Mouse (Mus musculus): Measurements from ENCODE around the gene Cabp2. TPM values are rescaled to one million over a fixed set of nuclear protein-coding genes. Genes with fewer than 3 reads are reported as not detected.

Cabp2 gene
- polyA plus RNA-seq, 1 experiment from 2014 or later = not detected

DNA sequence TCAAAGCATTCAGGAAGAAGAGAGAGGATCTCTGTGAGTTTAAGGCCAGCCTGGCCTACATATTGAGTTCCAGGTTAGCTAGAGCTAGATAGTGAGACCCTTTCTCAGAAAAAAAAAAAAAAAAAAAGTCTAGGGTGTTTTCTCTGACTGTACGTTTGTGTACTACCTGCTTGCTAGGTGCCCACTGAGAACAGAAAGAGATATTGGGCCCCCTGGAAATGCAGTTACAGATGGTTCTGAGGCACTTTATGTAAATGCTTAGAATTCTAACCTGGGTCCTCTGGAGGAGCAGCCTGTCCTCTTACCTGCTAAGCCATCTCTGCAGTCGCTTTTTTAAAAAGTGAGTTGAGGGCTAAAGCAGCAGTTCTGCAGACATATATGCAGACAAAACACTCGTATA is 14.4 kb downstream of the Cabp2 start:
- Histone ChIP-seq H3K27ac (ENCODE audit: poor library complexity, severe bottlenecking) (no peak overlapping the region), H3K4me3 (no peak overlapping the region), H3K36me3 (no peaks in the 10 kb centered on the region), H3K9ac (no peak overlapping the region), H3K27me3 (replicated peaks) (peaks cover 14% of the 10 kb centered on the region), H3K4me2 (no peak overlapping the region), H3K9me3 (replicated peaks) (no peaks in the 10 kb centered on the region), H3K4me1 (replicated peaks) (peaks cover 36% of the 10 kb centered on the region)
- WGBS = 68% methylated on average over 3 of the region's 3 CpGs
- ATAC-seq (ENCODE audit: insufficient number of reproducible peaks, low FRiP score) = no peak

DNA sequence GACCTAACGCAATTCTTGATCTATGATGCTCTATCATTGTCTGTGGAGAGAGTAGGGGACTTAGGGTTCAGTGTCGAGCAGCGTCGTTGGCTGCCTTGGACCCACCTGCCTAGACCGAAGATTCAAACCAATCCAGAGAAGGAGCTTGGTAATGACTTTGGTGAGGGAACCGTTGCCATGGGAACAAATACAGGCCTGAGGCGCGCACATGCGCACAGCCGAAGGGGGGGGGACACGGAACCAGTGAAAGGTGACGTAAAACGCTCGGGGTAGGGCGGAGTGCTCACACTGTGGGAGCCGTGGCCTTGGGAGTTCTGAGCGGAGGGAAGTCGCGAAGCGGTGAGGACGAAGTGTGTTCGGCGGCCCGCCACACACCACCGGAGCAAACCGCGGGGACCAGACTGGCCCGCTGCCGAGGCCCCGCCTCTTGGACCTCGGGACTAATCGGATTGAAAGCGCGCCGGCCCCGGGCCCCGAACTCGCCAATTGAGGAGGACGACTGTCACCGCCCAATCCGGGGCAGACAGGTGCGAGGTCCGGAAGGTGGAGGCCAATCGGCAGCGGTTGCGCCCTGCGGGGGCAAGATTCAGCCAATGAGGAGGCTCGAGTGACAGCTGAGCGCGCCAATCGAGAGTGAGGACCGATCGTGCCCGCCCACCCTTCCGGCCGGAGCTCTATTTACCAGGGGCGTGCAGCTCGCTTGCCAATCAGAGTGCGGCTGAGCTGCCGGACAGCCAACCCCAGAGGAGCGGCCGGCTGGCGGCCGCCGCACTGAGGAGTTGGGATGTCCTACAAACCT is 15.5 kb downstream of the Cabp2 start, which contains the start of gene Cdk2ap2:
Gene Cdk2ap2 (plus strand): TSS at position 541 of the 799 bp plus-strand sequence.
- Histone ChIP-seq H3K27me3 (replicated peaks) (peaks cover 25% of the 10 kb centered on the region), H3K4me3 (peak within 1 kb of the TSS; percentile 69), H3K4me1 (replicated peaks) (peaks cover 41% of the 10 kb centered on the region), H3K4me2 (peak within 1 kb of the TSS; percentile 74), H3K9me3 (replicated peaks) (no peaks in the 10 kb centered on the region), H3K36me3 (no peaks in the 10 kb centered on the region), H3K27ac (ENCODE audit: poor library complexity, severe bottlenecking) (peak within 1 kb of the TSS; percentile 78), H3K9ac (peak within 1 kb of the TSS; percentile 76)
- ATAC-seq (ENCODE audit: insufficient number of reproducible peaks, low FRiP score) = peak; percentile 96
- WGBS = under 1% methylated on average over 65 of the region's 65 CpGs

DNA sequence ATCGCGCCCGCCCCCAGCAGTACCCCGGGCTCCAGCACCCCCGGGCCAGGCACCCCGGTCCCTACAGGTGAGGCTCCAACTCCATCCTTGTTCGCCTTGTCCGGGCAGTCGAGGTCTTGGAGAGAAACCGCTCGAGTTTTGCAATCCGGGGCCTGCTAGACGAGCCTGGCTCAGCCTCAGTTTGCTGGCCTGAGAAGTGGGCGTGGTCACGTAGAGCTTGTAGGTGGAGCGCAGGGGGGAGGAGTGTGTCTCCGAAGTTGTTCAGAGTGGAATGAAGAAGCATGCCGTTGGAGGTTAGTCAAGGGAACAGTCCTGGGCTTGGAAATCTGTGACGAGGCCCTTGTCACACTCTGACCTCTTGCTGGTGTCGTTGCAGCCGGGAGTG is 16.1 kb downstream of the Cabp2 start:
- Histone ChIP-seq H3K9me3 (replicated peaks) (no peaks in the 10 kb centered on the region), H3K27ac (ENCODE audit: poor library complexity, severe bottlenecking) (peak overlapping the region; percentile 78), H3K36me3 (no peaks in the 10 kb centered on the region), H3K9ac (peak overlapping the region; percentile 66), H3K4me3 (peak overlapping the region; percentile 69), H3K27me3 (replicated peaks) (peaks cover 30% of the 10 kb centered on the region), H3K4me1 (replicated peaks) (peaks cover 41% of the 10 kb centered on the region), H3K4me2 (peak overlapping the region; percentile 74)
- ATAC-seq (ENCODE audit: insufficient number of reproducible peaks, low FRiP score) = peak; percentile 76
- under 1% methylated on average over 21 of the region's 21 CpGs for WGBS

DNA sequence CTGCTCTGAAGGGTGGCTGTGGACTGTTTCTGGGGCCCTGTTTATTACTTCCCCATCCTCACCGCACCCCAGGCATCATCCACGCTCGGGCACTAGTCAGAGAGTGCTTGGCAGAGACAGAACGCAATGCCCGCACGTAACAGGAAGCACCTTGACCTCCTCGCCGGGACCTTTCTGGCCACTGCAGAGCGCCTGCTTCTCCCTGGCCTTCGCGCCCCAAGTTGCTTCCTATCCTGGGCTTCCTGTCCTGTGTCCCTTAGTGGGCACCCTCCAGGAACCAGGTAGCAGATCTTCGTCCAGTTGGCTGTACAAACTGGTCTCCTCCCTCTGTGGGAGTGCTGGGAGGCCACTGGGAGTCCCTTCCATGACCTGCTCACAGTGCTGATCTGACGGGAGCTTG is 17.0 kb downstream of the Cabp2 start:
- Histone ChIP-seq H3K4me3 (no peak overlapping the region), H3K4me2 (peak overlapping the region; percentile 74; the same call in 1 of the 2 replicates), H3K27ac (ENCODE audit: poor library complexity, severe bottlenecking) (no peak overlapping the region), H3K27me3 (replicated peaks) (peaks cover 39% of the 10 kb centered on the region), H3K36me3 (peaks cover 6% of the 10 kb centered on the region; the same call in 1 of the 2 replicates), H3K4me1 (replicated peaks) (peaks cover 41% of the 10 kb centered on the region), H3K9me3 (replicated peaks) (no peaks in the 10 kb centered on the region), H3K9ac (no peak overlapping the region)
- ATAC-seq (ENCODE audit: insufficient number of reproducible peaks, low FRiP score) = no peak
- WGBS = 90% methylated on average over 13 of the region's 13 CpGs

DNA sequence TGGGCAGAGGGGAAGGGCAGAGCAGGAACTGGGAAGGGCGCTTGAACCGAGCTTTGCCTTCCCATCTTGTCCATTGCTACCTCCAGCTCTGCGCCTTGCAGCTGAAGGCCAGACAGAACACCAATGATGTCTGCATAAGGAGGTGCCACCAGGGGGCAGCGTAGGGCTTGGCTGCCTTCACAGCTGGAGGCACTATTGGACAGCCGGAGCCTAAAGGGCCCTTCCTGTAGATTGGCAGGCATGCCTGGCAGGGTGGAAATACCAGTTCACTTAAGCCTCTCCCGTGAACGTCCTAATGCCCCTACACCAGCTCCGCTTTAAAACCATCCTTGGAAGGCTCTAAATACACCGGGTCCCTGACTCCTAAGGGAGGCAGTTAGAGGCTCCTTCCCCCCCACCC is 17.7 kb downstream of the Cabp2 start:
- no peak overlapping the region for H3K27ac ChIP-seq (ENCODE audit: poor library complexity, severe bottlenecking)
- H3K9me3 ChIP-seq (replicated peaks) = no peaks in the 10 kb centered on the region
- peak overlapping the region; percentile 59; the same call in 1 of the 2 replicates for H3K4me3 ChIP-seq
- H3K36me3 ChIP-seq = peaks cover 8% of the 10 kb centered on the region; the same call in 1 of the 2 replicates
- H3K4me1 ChIP-seq (replicated peaks) = peaks cover 41% of the 10 kb centered on the region
- peaks cover 43% of the 10 kb centered on the region for H3K27me3 ChIP-seq (replicated peaks)
- WGBS = 10% methylated on average over 9 of the region's 9 CpGs
- H3K4me2 ChIP-seq = peak overlapping the region; percentile 95
- no peak; the same call in 1 of the 2 replicates for ATAC-seq (ENCODE audit: insufficient number of reproducible peaks, low FRiP score)
- H3K9ac ChIP-seq = no peak overlapping the region

DNA sequence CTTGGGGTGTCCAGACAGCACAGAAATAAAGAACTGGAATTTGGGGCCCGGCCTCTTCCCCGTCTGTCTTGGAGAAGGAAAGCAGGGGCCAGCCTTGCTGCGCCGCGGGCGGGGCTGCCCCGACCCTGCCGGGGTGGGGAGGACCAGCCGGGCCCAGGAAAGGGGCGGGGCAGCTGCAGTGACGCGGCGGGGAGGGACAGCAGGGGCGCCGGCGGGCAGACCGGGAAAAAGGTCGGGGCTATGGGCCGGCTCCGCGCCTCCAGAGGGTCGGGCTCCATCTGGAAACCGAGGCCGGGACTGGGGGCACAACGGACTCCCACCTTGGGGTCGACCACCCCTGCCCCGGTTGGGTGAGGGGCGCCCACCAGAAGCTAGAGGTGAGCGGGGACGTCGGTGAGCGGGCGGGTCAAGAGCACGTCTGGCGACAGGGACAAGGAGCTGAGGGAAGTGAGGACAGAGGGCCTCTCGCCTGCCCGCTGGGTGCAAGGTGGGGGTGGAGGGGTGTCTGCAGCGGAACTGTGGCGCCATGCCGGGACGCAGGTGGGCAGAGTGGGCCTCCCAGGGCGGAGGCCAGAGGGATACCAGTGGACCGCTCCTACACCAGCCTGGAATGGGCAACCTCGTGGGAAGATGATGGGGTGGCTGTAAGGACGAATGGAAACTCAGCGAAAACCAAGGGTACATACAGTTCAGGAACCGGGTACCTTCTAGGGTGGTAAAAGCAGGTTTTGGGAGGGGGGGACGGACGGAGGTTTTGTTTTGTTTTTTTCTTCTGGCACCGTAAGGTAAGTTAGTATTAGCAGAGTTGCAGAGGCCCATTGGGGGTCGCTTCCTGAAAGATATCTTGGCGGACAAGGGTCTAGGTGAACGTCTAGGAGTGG is 18.7 kb downstream of the Cabp2 start, which contains the start of gene Pitpnm1:
Gene Pitpnm1 (plus strand): TSS at position 162 of the 881 bp plus-strand sequence.
- peak; percentile 51 for ATAC-seq (ENCODE audit: insufficient number of reproducible peaks, low FRiP score)
- H3K4me1 ChIP-seq (replicated peaks) = peaks cover 41% of the 10 kb centered on the region
- 1% methylated on average over 53 of the region's 53 CpGs for WGBS

DNA sequence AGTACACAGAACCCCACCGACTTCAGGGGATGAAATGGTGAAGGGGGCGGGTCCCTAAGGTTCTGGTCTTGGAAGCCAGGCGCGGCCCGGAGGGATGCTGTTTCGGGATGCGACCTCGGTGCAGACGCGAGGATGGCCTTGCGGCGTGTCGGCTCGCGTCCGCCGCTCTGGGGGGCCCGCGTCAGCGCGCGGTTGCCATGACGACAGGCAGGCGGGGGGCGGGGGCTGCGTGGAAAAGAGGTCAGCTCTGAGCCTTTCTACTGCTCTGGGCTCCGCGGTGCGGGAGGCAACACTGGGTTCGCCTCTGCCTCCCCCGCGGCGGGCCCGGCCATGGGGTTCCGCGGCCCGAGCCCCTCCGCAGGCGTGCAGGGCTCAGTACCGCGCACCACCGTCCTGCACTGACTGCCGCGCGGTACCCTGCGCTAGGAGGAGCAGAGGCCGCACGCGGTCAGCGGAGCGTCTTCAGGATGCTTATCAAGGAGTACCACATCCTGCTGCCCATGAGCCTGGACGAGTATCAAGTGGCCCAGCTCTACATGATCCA is 19.4 kb downstream of the Cabp2 start:
- WGBS = under 1% methylated on average over 51 of the region's 52 CpGs
- H3K27ac ChIP-seq (ENCODE audit: poor library complexity, severe bottlenecking) = no peak overlapping the region
- peaks cover 50% of the 10 kb centered on the region for H3K27me3 ChIP-seq (replicated peaks)

More for the DNA sequence above, 18.7 kb downstream of the Cabp2 start, which contains the start of gene Pitpnm1:
- H3K9me3 ChIP-seq (replicated peaks) = no peaks in the 10 kb centered on the region
- peak within 1 kb of the TSS; percentile 4; the same call in 1 of the 2 replicates for H3K27ac ChIP-seq (ENCODE audit: poor library complexity, severe bottlenecking)
- H3K36me3 ChIP-seq = peaks cover 13% of the 10 kb centered on the region; the same call in 1 of the 2 replicates
- H3K27me3 ChIP-seq (replicated peaks) = peaks cover 46% of the 10 kb centered on the region
- peak within 1 kb of the TSS; percentile 65 for H3K9ac ChIP-seq
- peak within 1 kb of the TSS; percentile 95 for H3K4me2 ChIP-seq
- peak within 1 kb of the TSS; percentile 59 for H3K4me3 ChIP-seq

DNA sequence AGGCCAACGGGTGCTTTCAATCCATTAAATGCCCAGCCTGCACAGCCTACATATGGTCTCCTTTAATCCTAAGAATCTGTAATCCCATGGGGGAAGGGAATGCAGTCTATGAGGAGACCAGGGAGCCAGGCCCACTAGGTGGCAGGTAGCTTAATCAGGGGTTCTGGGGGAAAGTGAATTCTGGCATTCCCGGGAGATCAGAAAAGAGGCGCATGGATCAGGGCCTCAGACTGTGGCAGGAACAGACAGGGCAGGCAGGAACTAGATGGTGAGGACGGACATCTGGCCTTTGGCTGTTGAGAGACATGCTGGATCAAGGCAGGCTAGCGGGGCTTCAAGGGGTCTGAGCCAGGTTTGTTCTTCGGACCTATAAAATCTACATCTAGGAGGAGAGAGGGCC is 20.1 kb downstream of the Cabp2 start:
- Histone ChIP-seq H3K4me3 (0 out of 2 replicates have a peak overlapping the region, but pooled peaks have one; percentile 59), H3K4me1 (replicated peaks) (peaks cover 37% of the 10 kb centered on the region), H3K36me3 (peaks cover 19% of the 10 kb centered on the region; the same call in 1 of the 2 replicates), H3K4me2 (peak overlapping the region; percentile 95; the same call in 1 of the 2 replicates), H3K27me3 (replicated peaks) (peaks cover 50% of the 10 kb centered on the region), H3K27ac (ENCODE audit: poor library complexity, severe bottlenecking) (no peak overlapping the region), H3K9me3 (replicated peaks) (no peaks in the 10 kb centered on the region), H3K9ac (no peak overlapping the region)
- ATAC-seq (ENCODE audit: insufficient number of reproducible peaks, low FRiP score) = no peak
- 69% methylated on average over 6 of the region's 6 CpGs for WGBS

More for the DNA sequence above, 19.4 kb downstream of the Cabp2 start:
- Histone ChIP-seq H3K9me3 (replicated peaks) (no peaks in the 10 kb centered on the region), H3K4me2 (peak overlapping the region; percentile 95), H3K4me1 (replicated peaks) (peaks cover 41% of the 10 kb centered on the region), H3K36me3 (peaks cover 19% of the 10 kb centered on the region; the same call in 1 of the 2 replicates), H3K4me3 (peak overlapping the region; percentile 59), H3K9ac (peak overlapping the region; percentile 65)
- no peak for ATAC-seq (ENCODE audit: insufficient number of reproducible peaks, low FRiP score)

DNA sequence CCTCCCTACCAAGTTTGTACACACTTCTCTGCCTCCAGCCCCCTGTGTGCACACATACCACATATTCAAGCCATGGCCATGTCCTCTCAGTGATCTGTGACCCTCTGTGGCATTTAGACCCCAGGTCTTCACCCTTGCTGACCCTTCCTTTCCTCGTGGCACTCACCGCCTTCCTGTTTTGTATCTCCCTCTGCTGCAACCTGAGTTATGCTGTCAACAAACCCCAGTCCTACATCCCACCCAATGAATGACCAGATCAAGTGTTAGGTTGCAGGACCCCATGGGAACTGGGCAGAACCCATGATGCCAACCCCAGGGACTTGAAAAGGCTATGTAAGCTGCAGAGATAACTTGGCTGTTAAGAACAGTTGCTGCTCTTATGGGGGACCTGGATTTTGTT is 20.7 kb downstream of the Cabp2 start:
- H3K36me3 ChIP-seq = peaks cover 19% of the 10 kb centered on the region; the same call in 1 of the 2 replicates
- no peak for ATAC-seq (ENCODE audit: insufficient number of reproducible peaks, low FRiP score)
- H3K9me3 ChIP-seq (replicated peaks) = no peaks in the 10 kb centered on the region
- no peak overlapping the region for H3K27ac ChIP-seq (ENCODE audit: poor library complexity, severe bottlenecking)
- H3K4me2 ChIP-seq = no peak overlapping the region
- 79% methylated on average over 2 of the region's 2 CpGs for WGBS
- H3K9ac ChIP-seq = no peak overlapping the region
- H3K27me3 ChIP-seq (replicated peaks) = peaks cover 50% of the 10 kb centered on the region
- peaks cover 36% of the 10 kb centered on the region for H3K4me1 ChIP-seq (replicated peaks)
- H3K4me3 ChIP-seq = no peak overlapping the region

DNA sequence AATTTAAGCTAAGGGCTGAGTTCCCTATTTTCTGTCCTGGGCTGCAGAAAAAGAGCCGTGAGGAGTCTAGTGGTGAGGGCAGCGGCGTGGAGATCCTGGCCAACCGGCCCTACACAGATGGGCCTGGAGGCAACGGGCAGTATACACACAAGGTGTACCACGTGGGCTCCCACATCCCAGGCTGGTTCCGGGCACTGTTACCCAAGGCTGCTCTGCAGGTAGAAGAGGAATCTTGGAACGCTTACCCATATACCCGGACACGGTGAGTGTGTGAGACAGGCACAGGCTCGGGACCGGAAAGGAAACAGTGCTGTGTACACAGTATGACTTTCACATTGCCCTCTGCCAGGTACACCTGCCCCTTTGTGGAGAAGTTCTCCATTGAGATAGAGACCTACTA is 21.2 kb downstream of the Cabp2 start:
- Histone ChIP-seq H3K4me3 (no peak overlapping the region), H3K4me2 (no peak overlapping the region), H3K27me3 (replicated peaks) (peaks cover 50% of the 10 kb centered on the region), H3K27ac (ENCODE audit: poor library complexity, severe bottlenecking) (no peak overlapping the region), H3K36me3 (peaks cover 19% of the 10 kb centered on the region; the same call in 1 of the 2 replicates), H3K4me1 (replicated peaks) (peaks cover 33% of the 10 kb centered on the region), H3K9me3 (replicated peaks) (no peaks in the 10 kb centered on the region), H3K9ac (no peak overlapping the region)
- ATAC-seq (ENCODE audit: insufficient number of reproducible peaks, low FRiP score) = no peak
- WGBS = 89% methylated on average over 12 of the region's 12 CpGs
